Comparison of ENCODE assay signal across 16 mouse cellular contexts in the genomic region with DNA sequence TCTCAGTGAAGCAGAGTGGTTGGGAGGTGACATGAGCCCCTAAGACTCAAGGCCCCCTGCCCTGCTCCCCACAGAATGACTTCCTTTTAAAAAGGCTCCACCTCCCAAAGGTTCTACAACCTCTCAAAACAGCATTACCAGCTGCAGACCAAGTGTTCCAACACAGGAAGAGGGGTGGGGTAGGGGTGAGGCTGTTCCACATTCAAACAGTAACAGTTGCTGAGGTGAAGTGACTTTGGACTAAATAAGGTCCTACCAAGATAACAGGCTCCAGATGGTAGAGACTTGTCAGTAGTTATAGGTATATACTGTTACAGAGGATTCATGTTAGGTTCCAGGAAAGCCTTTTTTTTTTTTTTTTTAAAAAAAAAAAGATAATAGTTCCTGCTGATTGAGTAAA.
A peak's percentile ranks its signal among the peaks of the same experiment; 100 is the strongest.
DNase-seq lines count a peak whose midpoint lies in the region; ATAC-seq and TF ChIP-seq lines count a peak whose summit lies in the region.
"Had no signal": no experiment of that assay in that cellular context is flagged by ENCODE, and none has a peak within 500 bp of the region (broad histone marks: within the 10 kb centered on the region; RNA-seq: fewer than 3 reads in every experiment).

No protein-coding gene starts in this region.

- no peak for TF ChIP-seq CTCF in spleen, adult 2 months (IDR thresholded peaks at IDR 0.05; ENCODE audit: extremely low read depth, insufficient read depth, insufficient read length, insufficient replicate concordance)

- ATAC-seq in granulocyte monocyte progenitor cell, adult 5-6 weeks (replicated peaks; ENCODE audit: poor library complexity, severe bottlenecking) = peak; percentile 27; the same call in 1 of the 2 replicates
- ATAC-seq in megakaryocyte-erythroid progenitor cell, adult 5-6 weeks (replicated peaks; ENCODE audit: low FRiP score, low TSS enrichment, poor library complexity, severe bottlenecking) = peak; percentile 78
- ATAC-seq: intestine, embryonic 15.5 days had no signal

- no peak overlapping the region for H3K4me3 ChIP-seq in spleen, adult 2 months (ENCODE audit: extremely low read depth, insufficient read depth, insufficient read length)
- H3K4me3 ChIP-seq in hindbrain, embryonic 10.5 days = no peak overlapping the region
- H3K4me3 ChIP-seq: erythroblast, embryonic 14.5 days; heart, embryonic 15.5 days; intestine, embryonic 15.5 days; limb, embryonic 13.5 days; myocyte had no signal

- TF ChIP-seq POLR2A in spleen, adult 2 months (IDR thresholded peaks at IDR 0.05; ENCODE audit: low read depth, low read length) = no peak

- H3K27me3 ChIP-seq in spleen, adult 2 months (ENCODE audit: control insufficient read depth, insufficient read depth, low read length) = no peaks in the 10 kb centered on the region
- H3K27me3 ChIP-seq in hindbrain, embryonic 10.5 days (ENCODE audit: insufficient read depth, poor library complexity, severe bottlenecking) = no peaks in the 10 kb centered on the region
- H3K27me3 ChIP-seq: heart, embryonic 15.5 days; intestine, embryonic 15.5 days had no signal

- H3K27ac ChIP-seq in spleen, adult 2 months (ENCODE audit: insufficient read depth, low read length) = peak overlapping the region; percentile 75; the same call in 1 of the 2 replicates
- H3K27ac ChIP-seq in hindbrain, embryonic 10.5 days = no peak overlapping the region
- H3K27ac ChIP-seq: heart, embryonic 15.5 days; intestine, embryonic 15.5 days; limb, embryonic 13.5 days; macrophage had no signal

- peaks cover 19% of the 10 kb centered on the region for H3K4me1 ChIP-seq in spleen, adult 2 months (ENCODE audit: control insufficient read depth, insufficient read depth, insufficient read length)
- no peaks in the 10 kb centered on the region for H3K4me1 ChIP-seq in hindbrain, embryonic 10.5 days (replicated peaks)
- H3K4me1 ChIP-seq: intestine, embryonic 15.5 days had no signal

- peak in 1 of 2 experiments; percentile 57 for DNase-seq in spleen, adult 2 months (ENCODE audit: low read depth in 1 of 2, low spot score in 2 of 2)
- no peak for DNase-seq in spleen, postnatal 14 days (ENCODE audit: low spot score in 2 of 2)
- peak; percentile 67 for DNase-seq in thymus, postnatal 4 days
- DNase-seq in lung, adult 18-20 months = no peak
- DNase-seq in lung, postnatal 14 days = no peak
- DNase-seq in hindbrain, embryonic 10.5 days (ENCODE audit: low spot score) = no peak
- DNase-seq: adrenal gland, postnatal 14 days; kidney, postnatal 25 days had no signal

- no peaks in the 10 kb centered on the region for H3K9me3 ChIP-seq in hindbrain, embryonic 10.5 days
- H3K9me3 ChIP-seq: heart, embryonic 15.5 days; intestine, embryonic 15.5 days; limb, embryonic 13.5 days had no signal

- no peaks in the 10 kb centered on the region; the same call in 1 of the 2 replicates for H3K36me3 ChIP-seq in spleen, adult 2 months (ENCODE audit: control insufficient read depth, insufficient read depth, low read length)
- peaks cover 14% of the 10 kb centered on the region for H3K36me3 ChIP-seq in hindbrain, embryonic 10.5 days
- H3K36me3 ChIP-seq: heart, embryonic 15.5 days; intestine, embryonic 15.5 days; limb, embryonic 13.5 days had no signal
